Mouse (Mus musculus) intestine, embryonic 16.5 days (tissue): ENCODE results near the gene Msmp. TPM values are rescaled to one million over a fixed set of nuclear protein-coding genes. Genes with fewer than 3 reads are reported as not detected.
"Not testable (repeated sequence)": the region's sequence is repeated elsewhere in the genome, so short reads cannot be mapped to it uniquely, and the experiment has no call there.

Experiments used
- ATAC-seq: fragments of 200-750 bp; cut with Nextera tagmentation; 2 replicates; pipeline ENCODE4 v1.8.0; 2017; ENCODE audit warnings: moderate TSS enrichment, moderate library complexity
- H3K27ac ChIP-seq: fragments of 300-500 bp; sonication (generic); 2 replicates; pipeline ENCODE4 v1.5.1; 2014; ENCODE audit warnings: mild to moderate bottlenecking, low read length
- H3K27me3 ChIP-seq: fragments of 300-500 bp; sonication (generic); replicated peaks from 2 replicates; pipeline ENCODE4 v1.6.1; 2014; ENCODE audit warnings: low read length, control low read depth, mixed read lengths; ENCODE audit not compliant: control insufficient read depth, insufficient read depth
- H3K36me3 ChIP-seq: fragments of 300-500 bp; sonication (generic); 2 replicates; pipeline ENCODE4 v1.6.1; 2014; ENCODE audit warnings: low read length, control low read depth; ENCODE audit not compliant: control insufficient read depth, insufficient read depth
- H3K4me1 ChIP-seq: fragments of 300-500 bp; sonication (generic); 2 replicates; pipeline ENCODE4 v1.6.1; 2014; ENCODE audit warnings: low read length, control low read depth, mixed read lengths; ENCODE audit not compliant: control insufficient read depth, insufficient read depth
- H3K4me2 ChIP-seq: fragments of 300-500 bp; sonication (generic); 2 replicates; pipeline ENCODE4 v1.6.1; 2014; ENCODE audit warnings: low read depth, low read length, control low read depth
- H3K4me3 ChIP-seq: fragments of 300-500 bp; sonication (generic); 2 replicates; pipeline ENCODE4 v1.5.1; 2014; ENCODE audit warnings: mild to moderate bottlenecking, low read length
- H3K9ac ChIP-seq: fragments of 300-500 bp; sonication (generic); 2 replicates; pipeline ENCODE4 v1.6.1; 2014; ENCODE audit warnings: low read depth, low read length
- H3K9me3 ChIP-seq: fragments of 300-500 bp; sonication (generic); 2 replicates; pipeline ENCODE4 v1.6.1; 2016; ENCODE audit warnings: low read length, control low read depth; ENCODE audit not compliant: control insufficient read depth
- WGBS: fragments of 180-500 bp; shearing (Covaris S2); extraction: QIAGEN DNeasy Blood & Tissue Kit; methylation state at CpG from one replicate; pipeline ENCODE4 v1.1.7; 2014; 5-methylcytosine and 5-hydroxymethylcytosine counted together
- polyA plus RNA-seq: library from polyadenylated mRNA; unstranded; fragments of >200 nt; fragmentation: Nextera tagmentation; extraction: Ambion mirVana; gene quantifications from 2 replicates; pipeline ENCODE4 v1.2.1, GENCODE M21; 2015

Msmp gene
- polyA plus RNA-seq, 1 experiment from 2014 or later: 1.0 TPM

GRCm38 (mm10) chr4:43559519-43560242 is 24.6 kb downstream of the Msmp start:
- peak overlapping the region; percentile 95 for H3K9ac ChIP-seq
- H3K4me1 ChIP-seq: peaks cover 48% of the 10 kb centered on the region
- H3K4me3 ChIP-seq: peak overlapping the region; percentile 71
- H3K27me3 ChIP-seq: no peaks in the 10 kb centered on the region
- peak overlapping the region; percentile 76 for H3K27ac ChIP-seq
- ATAC-seq: no peak
- WGBS: 65% methylated on average over 13 of the region's 13 CpGs
- no peaks in the 10 kb centered on the region for H3K9me3 ChIP-seq
- peaks cover 14% of the 10 kb centered on the region for H3K36me3 ChIP-seq
- peak overlapping the region; percentile 90 for H3K4me2 ChIP-seq

- Histone ChIP-seq H3K9ac (peak overlapping the region; percentile 95), H3K4me3 (peak overlapping the region; percentile 27), H3K27me3 (no peaks in the 10 kb centered on the region), H3K27ac (peak overlapping the region; percentile 95), H3K4me1 (peaks cover 43% of the 10 kb centered on the region), H3K4me2 (peak overlapping the region; percentile 90), H3K9me3 (no peaks in the 10 kb centered on the region), H3K36me3 (peaks cover 20% of the 10 kb centered on the region)
- 0 out of 2 replicates have a peak, but pooled peaks have one; percentile 5 for ATAC-seq
- WGBS: 20% methylated on average over 13 of the region's 13 CpGs
Observed at GRCm38 (mm10) chr4:43558631-43559356, 25.5 kb downstream of the Msmp start.

GRCm38 (mm10) chr4:43558028-43558630 is 26.2 kb downstream of the Msmp start:
- H3K27ac ChIP-seq: peak overlapping the region; percentile 95
- H3K4me3 ChIP-seq: peak overlapping the region; percentile 27
- WGBS: 21% methylated on average over 5 of the region's 5 CpGs
- H3K4me1 ChIP-seq: peaks cover 37% of the 10 kb centered on the region
- ATAC-seq: no peak
- peaks cover 23% of the 10 kb centered on the region for H3K36me3 ChIP-seq
- no peaks in the 10 kb centered on the region for H3K27me3 ChIP-seq
- peak overlapping the region; percentile 95 for H3K9ac ChIP-seq
- H3K4me2 ChIP-seq: peak overlapping the region; percentile 90
- H3K9me3 ChIP-seq: no peaks in the 10 kb centered on the region

GRCm38 (mm10) chr4:43555926-43556325 is 28.4 kb downstream of the Msmp start:
- Histone ChIP-seq H3K36me3 (peaks cover 35% of the 10 kb centered on the region), H3K4me3 (no peak overlapping the region), H3K4me2 (no peak overlapping the region), H3K9me3 (no peaks in the 10 kb centered on the region; the same call in 1 of the 2 replicates), H3K9ac (no peak overlapping the region), H3K27me3 (no peaks in the 10 kb centered on the region), H3K4me1 (peaks cover 35% of the 10 kb centered on the region), H3K27ac (no peak overlapping the region)
- 94% methylated on average over 7 of the region's 7 CpGs for WGBS
- ATAC-seq: no peak

- Histone ChIP-seq H3K4me3 (no peak overlapping the region), H3K4me1 (peaks cover 17% of the 10 kb centered on the region), H3K36me3 (peaks cover 51% of the 10 kb centered on the region), H3K27me3 (no peaks in the 10 kb centered on the region), H3K4me2 (no peak overlapping the region), H3K9me3 (no peaks in the 10 kb centered on the region; the same call in 1 of the 2 replicates), H3K27ac (no peak overlapping the region), H3K9ac (no peak overlapping the region)
- ATAC-seq: no peak
Observed at GRCm38 (mm10) chr4:43553891-43554290, 30.4 kb downstream of the Msmp start.

GRCm38 (mm10) chr4:43552437-43552836 is 31.9 kb downstream of the Msmp start:
- no peak overlapping the region for H3K27ac ChIP-seq

GRCm38 (mm10) chr4:43551854-43552253 is 32.4 kb downstream of the Msmp start:
- not testable (repeated sequence) for ATAC-seq, H3K9me3 ChIP-seq, H3K9ac ChIP-seq, H3K4me1 ChIP-seq, H3K27me3 ChIP-seq, H3K4me3 ChIP-seq, H3K27ac ChIP-seq, H3K4me2 ChIP-seq
- WGBS: 87% methylated on average over 6 of the region's 6 CpGs
- H3K36me3 ChIP-seq: peaks cover 67% of the 10 kb centered on the region

More at GRCm38 (mm10) chr4:43552437-43552836, 31.9 kb downstream of the Msmp start:
- Histone ChIP-seq H3K36me3 (peaks cover 61% of the 10 kb centered on the region), H3K4me2 (no peak overlapping the region), H3K9ac (no peak overlapping the region), H3K9me3 (no peaks in the 10 kb centered on the region; the same call in 1 of the 2 replicates), H3K27me3 (no peaks in the 10 kb centered on the region), H3K4me1 (peaks cover 3% of the 10 kb centered on the region; the same call in 1 of the 2 replicates), H3K4me3 (no peak overlapping the region)
- WGBS: 97% methylated on average over 5 of the region's 5 CpGs
- ATAC-seq: no peak

GRCm38 (mm10) chr4:43549055-43549454 is 35.2 kb downstream of the Msmp start:
- H3K4me3 ChIP-seq: no peak overlapping the region
- no peaks in the 10 kb centered on the region for H3K4me1 ChIP-seq
- peaks cover 70% of the 10 kb centered on the region for H3K36me3 ChIP-seq
- ATAC-seq: peak; percentile 28; the same call in 1 of the 2 replicates
- no peak overlapping the region for H3K9ac ChIP-seq
- H3K27ac ChIP-seq: no peak overlapping the region
- H3K27me3 ChIP-seq: no peaks in the 10 kb centered on the region
- H3K9me3 ChIP-seq: no peaks in the 10 kb centered on the region; the same call in 1 of the 2 replicates
- WGBS: 93% methylated on average over 12 of the region's 12 CpGs
- no peak overlapping the region for H3K4me2 ChIP-seq

GRCm38 (mm10) chr4:43547160-43547559 is 37.1 kb downstream of the Msmp start:
- H3K36me3 ChIP-seq: peaks cover 71% of the 10 kb centered on the region
- no peak overlapping the region for H3K27ac ChIP-seq
- no peak for ATAC-seq
- H3K9me3 ChIP-seq: no peaks in the 10 kb centered on the region; the same call in 1 of the 2 replicates
- no peaks in the 10 kb centered on the region for H3K27me3 ChIP-seq
- no peak overlapping the region for H3K9ac ChIP-seq
- WGBS: 93% methylated on average over 8 of the region's 8 CpGs
- no peaks in the 10 kb centered on the region for H3K4me1 ChIP-seq
- no peak overlapping the region for H3K4me3 ChIP-seq
- no peak overlapping the region for H3K4me2 ChIP-seq
